Comparison of ENCODE assay signal across 26 mouse cellular contexts in the genomic region with DNA sequence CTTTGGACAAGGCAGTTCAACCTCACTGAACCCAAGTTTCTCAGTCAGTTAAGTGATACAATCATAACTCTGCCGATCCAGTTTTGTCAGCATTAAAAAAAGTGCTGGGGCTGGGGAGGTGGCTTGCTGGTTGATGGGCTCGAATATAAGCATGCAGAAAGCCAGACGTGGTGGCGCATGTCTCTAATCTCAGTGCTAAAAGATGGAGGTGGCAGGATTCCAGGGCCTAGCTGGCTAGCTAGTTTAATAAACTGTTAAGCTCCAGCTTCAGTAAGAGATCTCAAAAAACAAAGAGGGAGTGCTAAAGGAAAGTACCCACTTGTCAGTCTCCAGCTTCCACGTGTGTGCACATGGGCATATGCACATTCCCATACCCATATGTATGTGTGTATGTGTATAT. TPM values are rescaled to one million over a fixed set of nuclear protein-coding genes. Genes with fewer than 3 reads are reported as not detected.
"Had no signal": no experiment of that assay in that cellular context is flagged by ENCODE, and none has a peak within 500 bp of the region (broad histone marks: within the 10 kb centered on the region; RNA-seq: fewer than 3 reads in every experiment).

No protein-coding gene starts in this region.

- DNase-seq: kidney, adult 2 months; kidney, postnatal 25 days; layer of hippocampus, adult 9-11 months; liver; lung, adult 2 months; right cerebral cortex, adult 18-20 months; right cerebral cortex, postnatal 14 days; right cerebral cortex, postnatal 4 days; thymus, adult 18-20 months; thymus, postnatal 36 days had no signal

- H3K4me1 ChIP-seq: limb, embryonic 13.5 days; liver, embryonic 12.5 days; liver, embryonic 15.5 days; midbrain, embryonic 12.5 days; neural tube, embryonic 12.5 days; neural tube, embryonic 15.5 days had no signal

- H3K36me3 ChIP-seq: limb, embryonic 10.5 days; limb, embryonic 13.5 days; liver, embryonic 12.5 days; liver, embryonic 15.5 days; midbrain, embryonic 12.5 days; midbrain, embryonic 15.5 days; neural tube, embryonic 12.5 days; neural tube, embryonic 15.5 days had no signal

- H3K9ac ChIP-seq: limb, embryonic 13.5 days; liver, embryonic 12.5 days; liver, embryonic 15.5 days; midbrain, embryonic 12.5 days; midbrain, embryonic 15.5 days; neural tube, embryonic 12.5 days; neural tube, embryonic 15.5 days had no signal

- ATAC-seq: intestine, postnatal 0 days; liver, embryonic 12.5 days; midbrain, embryonic 15.5 days had no signal

- H3K27me3 ChIP-seq: limb, embryonic 13.5 days; liver, embryonic 12.5 days; liver, embryonic 15.5 days; midbrain, embryonic 12.5 days; midbrain, embryonic 15.5 days; neural tube, embryonic 12.5 days; neural tube, embryonic 15.5 days had no signal

- H3K27ac ChIP-seq: kidney, postnatal 0 days; layer of hippocampus, adult 2 months; limb, embryonic 10.5 days; limb, embryonic 13.5 days; liver, embryonic 12.5 days; liver, embryonic 15.5 days; macrophage; midbrain, embryonic 12.5 days; midbrain, embryonic 15.5 days; neural tube, embryonic 12.5 days; neural tube, embryonic 15.5 days; stomach, postnatal 0 days had no signal

- H3K4me2 ChIP-seq: limb, embryonic 13.5 days; liver, embryonic 12.5 days; liver, embryonic 15.5 days; midbrain, embryonic 12.5 days; midbrain, embryonic 15.5 days; neural tube, embryonic 12.5 days; neural tube, embryonic 15.5 days had no signal

- H3K4me3 ChIP-seq: layer of hippocampus, adult 2 months; limb, embryonic 10.5 days; limb, embryonic 13.5 days; liver, embryonic 12.5 days; liver, embryonic 15.5 days; midbrain, embryonic 12.5 days; midbrain, embryonic 15.5 days; neural tube, embryonic 12.5 days; neural tube, embryonic 15.5 days had no signal

- H3K9me3 ChIP-seq: limb, embryonic 10.5 days; limb, embryonic 13.5 days; liver, embryonic 12.5 days; liver, embryonic 15.5 days; midbrain, embryonic 12.5 days; midbrain, embryonic 15.5 days; neural tube, embryonic 12.5 days; neural tube, embryonic 15.5 days had no signal

RNA-seq across cellular contexts. Expression of a gene that starts 25.9 kb away (rescaled TPM):
- total RNA-seq: megakaryocyte, adult 5-6 weeks had no signal
- polyA plus RNA-seq: intestine, postnatal 0 days; kidney, embryonic 14.5 days; kidney, postnatal 0 days; large intestine, adult 2 months; limb, embryonic 10.5 days; limb, embryonic 13.5 days; liver, embryonic 12.5 days; liver, embryonic 15.5 days; macrophage; midbrain, embryonic 12.5 days; neural tube, embryonic 12.5 days; neural tube, embryonic 15.5 days; stomach, postnatal 0 days had no signal
